Mouse (Mus musculus): ENCODE results near the gene Sspo. TPM values are rescaled to one million over a fixed set of nuclear protein-coding genes. Genes with fewer than 3 reads are reported as not detected.

Sspo gene
- total RNA-seq (2021): under 1 TPM; 0.56 to 0.74 TPM
- long read RNA-seq: 0 reads

DNA sequence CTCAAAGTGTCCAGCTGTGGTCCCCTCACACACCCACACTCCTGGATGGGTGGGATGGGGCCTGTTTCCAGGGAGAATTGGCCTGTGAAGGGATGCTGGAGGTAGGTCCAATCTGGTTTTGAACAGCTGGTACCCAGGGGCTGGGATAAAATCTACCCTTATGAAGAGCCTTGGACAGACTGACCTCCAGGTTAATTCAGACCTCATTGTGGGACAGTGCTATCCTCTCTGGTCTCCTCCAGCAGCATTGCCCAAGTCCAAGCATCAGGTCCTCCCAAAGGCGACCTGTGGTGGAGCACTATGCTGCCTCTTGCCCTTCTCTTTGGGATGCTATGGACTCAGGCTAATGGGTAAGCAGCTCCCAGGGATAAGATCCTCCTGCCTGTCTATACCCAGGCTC lies at the start of gene Sspo:
Gene Sspo (plus strand): TSS at position 301 of the 400 bp plus-strand sequence.
- DNase-seq (ENCODE audit: low spot score in 2 of 2): no peak

DNA sequence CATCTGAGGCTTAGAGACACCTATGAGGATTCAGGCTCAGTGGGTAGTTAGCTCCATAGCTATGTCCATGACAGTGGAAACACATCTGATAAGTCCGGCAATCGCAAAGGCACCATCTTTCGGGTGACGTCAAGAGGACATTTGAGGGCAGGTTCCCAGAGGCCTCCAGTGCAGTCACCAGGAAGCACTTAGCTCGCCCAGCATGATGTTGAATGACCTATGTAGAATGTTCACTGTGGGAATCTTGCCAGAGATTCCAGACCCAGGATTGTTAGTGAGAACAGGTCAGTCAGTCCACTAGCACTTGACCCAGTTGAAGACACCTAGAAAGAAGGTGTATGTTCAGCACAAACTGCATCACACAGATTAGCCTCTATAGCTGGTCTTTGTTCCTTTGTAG lies 48.1 kb upstream of the Sspo start:
- DNase-seq (ENCODE audit: low spot score in 2 of 2): no peak

DNA sequence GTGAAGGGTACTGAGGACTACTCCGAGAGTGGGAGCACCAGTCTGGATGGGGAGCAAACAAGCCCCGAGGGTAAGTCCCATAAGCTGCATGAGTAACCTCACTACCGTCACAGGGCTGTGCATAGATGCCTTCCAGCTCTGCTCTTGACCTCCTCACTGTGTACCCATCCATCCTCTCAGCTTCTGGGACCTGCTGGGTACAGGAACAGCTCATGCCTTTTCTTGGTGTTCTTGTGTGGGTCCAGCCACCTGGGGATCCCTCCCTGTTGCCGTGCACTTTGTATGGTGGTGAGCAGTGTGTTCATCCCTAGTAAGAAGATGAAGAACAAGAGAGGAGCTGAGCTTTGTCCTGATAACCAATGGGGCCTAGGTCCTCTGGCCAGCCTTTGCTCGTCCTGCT lies 44.0 kb upstream of the Sspo start:
- no peak for DNase-seq (ENCODE audit: low spot score in 2 of 2)

DNA sequence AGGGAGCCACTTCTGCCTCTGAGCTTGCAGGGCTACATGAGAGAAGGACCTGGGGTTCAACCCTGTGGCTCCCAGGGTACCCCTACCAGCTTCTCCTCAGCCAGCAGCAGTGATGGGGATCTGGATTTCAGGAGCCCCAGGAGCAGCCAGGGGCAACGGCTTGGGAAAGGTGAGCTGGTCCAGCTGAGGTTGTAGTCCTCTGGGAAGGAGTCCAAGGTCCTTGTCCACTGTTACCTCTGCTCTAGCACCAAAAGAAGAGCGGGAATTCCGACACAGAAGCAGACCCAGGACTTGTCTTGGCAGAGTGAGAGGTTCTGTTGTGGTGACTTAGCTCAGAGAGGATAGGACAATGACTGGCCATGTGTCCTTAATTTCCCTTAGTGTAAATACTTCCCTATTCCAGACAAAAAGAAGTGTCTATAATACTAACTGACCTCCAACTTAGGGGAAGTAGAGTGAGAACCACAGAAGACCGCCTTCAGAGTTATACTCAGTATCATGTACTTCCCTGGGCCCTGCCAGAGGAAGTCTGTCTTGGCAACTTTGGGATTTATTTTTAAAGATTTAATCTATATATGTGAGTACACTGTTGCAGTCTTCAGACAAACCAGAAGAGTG lies 38.2 kb upstream of the Sspo start:
- no peak for DNase-seq (ENCODE audit: low spot score in 2 of 2)

DNA sequence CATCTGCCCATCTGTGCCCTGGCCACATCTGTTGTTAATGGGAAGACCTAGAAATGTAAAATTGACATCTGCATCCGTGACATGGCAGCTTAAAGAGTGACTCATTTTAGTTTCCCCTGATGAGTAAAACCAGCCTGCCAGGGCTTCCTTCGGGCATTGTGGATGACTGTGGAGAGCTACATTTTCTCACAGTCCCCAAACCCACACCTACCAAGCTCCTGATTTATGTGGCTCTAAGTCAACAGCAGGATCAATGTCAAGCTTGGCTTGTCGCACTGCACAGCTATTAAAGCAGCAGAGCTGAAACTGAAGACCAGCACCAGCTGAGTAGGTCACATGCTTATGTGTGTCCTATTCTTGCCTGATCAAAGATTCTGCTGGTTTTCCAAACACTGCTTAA lies 37.5 kb upstream of the Sspo start:
- no peak for DNase-seq (ENCODE audit: low spot score in 2 of 2)

DNA sequence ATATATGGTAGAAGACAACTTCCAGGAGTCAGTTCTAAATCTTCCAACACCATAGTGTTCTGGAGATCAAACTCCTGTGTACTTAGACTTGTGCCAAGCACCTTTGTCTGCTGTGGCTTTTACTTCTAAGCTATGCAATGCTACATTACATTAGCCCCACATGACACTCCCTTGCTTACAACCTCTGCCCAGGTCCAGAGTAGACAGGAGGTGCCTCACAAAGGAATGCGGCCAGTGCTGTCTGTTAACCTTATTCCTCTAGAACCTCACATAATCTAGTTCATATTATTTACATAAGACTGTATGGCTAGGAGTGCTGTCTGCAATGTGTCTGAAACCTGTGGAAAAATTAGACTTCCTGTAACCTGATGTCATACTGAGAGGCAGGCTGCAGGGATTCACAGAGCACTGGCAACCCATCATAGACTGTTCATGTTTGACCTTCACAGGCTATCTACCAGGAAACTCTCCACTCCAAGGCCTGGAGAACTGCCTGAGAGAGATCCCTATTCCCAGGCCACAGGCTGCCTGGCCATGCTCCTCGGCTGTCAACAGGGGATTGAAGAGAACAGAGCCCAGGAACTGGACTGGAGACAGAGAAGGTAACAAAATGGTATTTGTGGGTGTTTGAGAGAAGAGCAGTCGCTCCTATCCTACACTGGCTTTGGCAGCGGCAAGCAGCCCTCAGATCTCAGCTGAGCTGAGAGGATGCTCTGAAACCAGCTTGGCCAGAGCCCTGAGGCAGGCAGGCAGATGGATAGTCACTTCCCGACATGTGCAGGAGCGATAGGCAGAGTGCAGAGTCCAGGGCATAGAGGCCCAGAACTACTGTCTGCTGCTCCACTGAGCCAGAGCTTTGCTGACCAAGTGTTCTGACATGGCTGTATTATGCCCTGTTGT lies 36.6 kb upstream of the Sspo start:
- no peak for DNase-seq (ENCODE audit: low spot score in 2 of 2)

DNA sequence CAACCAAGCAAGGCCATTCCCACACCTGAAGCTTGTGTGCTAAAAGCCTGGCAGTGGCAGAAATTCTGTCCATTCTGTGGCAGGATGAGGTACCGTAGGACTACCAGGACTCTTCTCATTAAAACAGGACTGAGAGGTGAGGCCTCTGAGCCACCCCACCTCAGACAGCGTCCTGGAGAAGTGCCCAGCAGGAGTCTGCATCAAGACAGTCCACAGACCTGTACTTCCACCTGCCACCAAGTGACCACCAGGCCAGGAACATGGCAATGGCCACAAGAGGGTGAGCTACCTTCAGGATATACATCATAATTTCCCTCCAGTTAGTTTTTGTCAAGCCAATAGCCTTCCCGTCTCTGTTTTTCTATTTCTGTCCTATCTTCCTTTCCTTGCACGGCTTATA lies 35.9 kb upstream of the Sspo start:
- DNase-seq (ENCODE audit: low spot score in 2 of 2): no peak

DNA sequence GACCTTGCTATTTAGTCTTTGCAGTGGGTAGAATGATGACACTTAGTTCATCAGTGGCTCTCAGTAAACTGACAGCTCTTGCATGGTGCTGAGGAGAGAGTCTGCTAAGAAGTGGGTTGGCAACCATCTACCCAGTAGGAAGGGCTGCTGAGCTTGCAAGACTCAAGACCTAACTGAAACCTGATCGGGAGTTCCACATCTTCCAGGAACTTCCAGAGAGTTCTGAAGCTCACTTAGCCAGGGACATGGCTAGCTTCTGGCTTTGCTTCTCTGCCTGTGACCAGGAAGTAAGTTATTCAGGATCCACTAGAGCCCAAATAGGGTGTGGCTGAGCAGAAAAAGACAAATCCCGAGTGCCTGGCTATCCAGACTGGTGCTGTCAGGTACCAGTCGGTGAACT lies 35.4 kb upstream of the Sspo start:
- DNase-seq (ENCODE audit: low spot score in 2 of 2): no peak

DNA sequence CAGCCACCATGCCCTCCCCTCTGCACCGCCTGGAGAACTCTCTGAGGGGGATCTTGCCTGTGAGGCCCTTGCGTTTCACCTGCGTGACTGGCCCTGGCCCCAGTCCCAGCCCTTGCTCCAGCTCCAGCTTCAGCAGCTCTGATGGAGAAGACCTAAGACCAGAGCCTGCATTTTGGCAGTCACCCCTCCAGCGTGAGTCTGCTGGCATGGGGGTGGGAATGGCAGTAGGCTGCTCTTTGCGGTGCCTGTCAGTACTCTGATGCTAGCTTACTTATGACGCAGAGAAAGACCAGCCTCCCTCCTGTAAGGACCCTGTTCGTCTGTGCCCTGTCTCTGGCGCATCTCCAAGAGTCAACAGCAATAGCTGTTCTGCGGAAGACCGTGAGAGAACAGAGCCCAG lies 34.9 kb upstream of the Sspo start:
- no peak for DNase-seq (ENCODE audit: low spot score in 2 of 2)

DNA sequence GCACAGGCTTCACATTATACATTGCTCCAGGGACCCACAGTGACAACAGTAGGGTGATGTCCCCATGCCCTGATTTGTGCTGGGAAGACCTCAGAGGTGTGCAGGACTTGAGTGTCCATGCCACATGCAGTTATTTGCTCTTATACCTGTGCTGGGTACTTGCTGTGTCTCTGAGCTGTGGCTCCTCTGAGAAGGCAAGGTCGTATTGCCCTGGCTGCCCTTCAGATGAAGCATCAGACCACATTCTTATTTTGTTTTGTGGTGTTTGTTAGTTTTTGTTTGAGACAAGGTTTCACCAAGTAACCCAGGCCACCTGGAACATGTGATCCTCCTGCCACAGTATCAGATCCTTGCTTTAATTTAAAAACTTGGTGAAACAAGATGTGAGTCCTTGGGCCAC lies 33.1 kb upstream of the Sspo start:
- no peak for DNase-seq (ENCODE audit: low spot score in 2 of 2)

DNA sequence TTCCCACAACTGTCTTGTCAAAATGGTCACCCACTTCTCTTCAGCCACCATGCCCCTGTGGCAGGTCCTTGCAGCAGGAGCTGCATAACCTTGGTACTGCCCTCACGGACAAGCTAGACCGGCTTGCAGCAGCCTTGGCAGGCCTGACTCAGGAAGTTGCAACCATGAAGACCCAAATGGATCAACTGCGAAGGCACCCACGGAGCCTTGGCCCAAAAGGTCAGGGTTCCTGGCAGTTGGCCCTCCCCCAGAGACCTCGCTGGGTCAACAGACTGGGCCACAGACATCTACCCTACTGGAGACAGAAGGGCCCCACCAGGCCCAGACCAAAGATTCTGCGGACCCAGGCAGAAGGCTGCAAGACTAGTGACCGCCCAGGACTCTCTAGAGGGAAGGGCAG lies 32.4 kb upstream of the Sspo start:
- no peak for DNase-seq (ENCODE audit: low spot score in 2 of 2)

DNA sequence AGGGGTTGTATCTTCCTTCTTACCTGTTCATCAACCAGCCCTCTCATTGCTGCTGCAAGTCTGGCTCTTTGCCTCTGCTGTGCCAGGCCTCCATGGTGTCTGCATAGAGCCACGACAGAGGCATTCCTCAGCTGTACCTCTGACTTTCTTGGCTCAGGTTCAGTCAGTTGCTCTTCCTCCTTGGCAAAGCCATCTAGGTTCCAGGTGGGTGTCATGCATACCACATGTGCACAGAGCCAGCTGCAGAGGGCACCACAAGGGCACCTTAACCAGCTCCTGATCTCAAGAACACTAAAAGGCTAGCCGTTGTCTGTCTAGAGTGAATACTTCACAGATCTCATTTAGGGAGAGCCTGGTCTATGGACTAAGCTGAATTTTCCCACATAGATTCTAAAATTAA lies 31.5 kb upstream of the Sspo start:
- DNase-seq (ENCODE audit: low spot score in 2 of 2): no peak

DNA sequence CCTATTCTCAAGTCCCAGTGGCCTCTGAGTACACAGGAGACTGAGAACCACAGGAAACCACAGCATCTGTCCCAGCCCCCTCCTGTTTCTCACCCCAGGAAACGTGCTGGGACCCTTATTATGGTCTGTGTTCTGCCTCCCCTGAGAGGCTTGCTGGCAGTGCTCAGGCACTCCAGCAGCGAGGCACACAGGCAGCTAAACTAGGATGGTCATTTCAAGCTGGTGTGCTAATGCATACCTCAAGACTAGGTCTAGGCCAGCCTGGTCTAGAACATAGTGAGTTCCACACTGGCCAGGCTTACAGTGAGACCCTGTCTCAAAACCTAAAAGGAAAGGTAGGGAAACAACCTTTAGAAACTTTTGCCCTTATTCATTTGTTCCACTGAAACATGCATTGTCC lies 27.4 kb upstream of the Sspo start:
- no peak for DNase-seq (ENCODE audit: low spot score in 2 of 2)

DNA sequence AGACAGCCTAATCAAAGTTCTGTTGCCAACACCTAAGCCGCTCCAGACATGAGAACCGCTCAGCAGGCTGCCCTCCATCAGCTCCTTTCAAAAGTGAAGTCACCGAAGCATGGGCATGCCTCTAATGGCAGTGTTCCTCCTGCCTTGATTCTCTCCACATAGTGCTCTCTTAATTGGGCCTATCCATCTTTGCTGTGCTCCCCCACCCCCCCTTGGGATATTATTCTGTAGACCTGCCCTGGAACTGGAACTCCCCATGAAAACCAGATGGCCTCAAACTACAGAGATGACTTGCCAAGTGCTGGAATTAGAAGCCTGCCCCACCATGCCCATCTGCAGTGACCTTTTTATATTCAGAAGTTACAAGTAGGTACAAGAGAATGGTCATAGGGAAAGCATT lies 24.7 kb upstream of the Sspo start:
- DNase-seq (ENCODE audit: low spot score in 2 of 2): no peak

DNA sequence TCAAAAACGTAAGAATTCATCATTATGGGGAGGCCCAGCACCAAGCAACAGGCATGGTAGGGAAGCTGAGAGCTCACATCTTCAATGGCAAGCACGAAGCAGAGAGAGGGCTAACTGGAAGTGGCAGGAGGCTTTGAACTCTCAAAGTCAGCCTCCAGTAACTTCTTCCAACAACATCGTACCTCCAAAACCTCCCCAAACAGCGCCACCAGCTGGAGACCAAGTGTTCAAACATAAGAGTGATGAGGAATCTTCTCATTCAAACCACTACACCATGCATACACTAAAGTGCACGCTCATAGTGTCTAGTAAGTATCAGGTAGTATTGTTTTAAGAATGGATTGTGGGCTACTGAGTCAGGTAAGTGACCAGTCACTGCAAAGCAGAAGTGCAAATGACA lies 24.0 kb upstream of the Sspo start:
- DNase-seq (ENCODE audit: low spot score in 2 of 2): no peak

DNA sequence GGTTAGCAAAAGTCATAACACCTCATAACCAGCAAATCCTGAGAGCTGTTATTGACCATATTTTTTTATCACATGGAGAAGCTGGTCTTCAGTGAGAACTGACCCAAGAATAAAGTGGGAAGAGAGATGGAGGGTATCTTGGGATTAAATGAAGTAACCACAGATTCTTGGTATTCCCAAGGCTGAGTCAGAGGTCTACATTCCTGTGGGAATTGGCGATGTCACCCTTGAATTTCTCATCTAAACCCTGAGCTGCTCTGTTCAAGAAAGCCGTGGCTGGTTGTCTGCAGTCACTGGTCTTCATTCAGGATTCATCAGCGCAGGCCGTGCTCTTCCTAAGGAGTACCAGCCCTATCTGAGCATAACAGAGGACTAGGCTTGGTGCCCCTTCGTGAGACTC lies 21.1 kb upstream of the Sspo start:
- DNase-seq (ENCODE audit: low spot score in 2 of 2): no peak

DNA sequence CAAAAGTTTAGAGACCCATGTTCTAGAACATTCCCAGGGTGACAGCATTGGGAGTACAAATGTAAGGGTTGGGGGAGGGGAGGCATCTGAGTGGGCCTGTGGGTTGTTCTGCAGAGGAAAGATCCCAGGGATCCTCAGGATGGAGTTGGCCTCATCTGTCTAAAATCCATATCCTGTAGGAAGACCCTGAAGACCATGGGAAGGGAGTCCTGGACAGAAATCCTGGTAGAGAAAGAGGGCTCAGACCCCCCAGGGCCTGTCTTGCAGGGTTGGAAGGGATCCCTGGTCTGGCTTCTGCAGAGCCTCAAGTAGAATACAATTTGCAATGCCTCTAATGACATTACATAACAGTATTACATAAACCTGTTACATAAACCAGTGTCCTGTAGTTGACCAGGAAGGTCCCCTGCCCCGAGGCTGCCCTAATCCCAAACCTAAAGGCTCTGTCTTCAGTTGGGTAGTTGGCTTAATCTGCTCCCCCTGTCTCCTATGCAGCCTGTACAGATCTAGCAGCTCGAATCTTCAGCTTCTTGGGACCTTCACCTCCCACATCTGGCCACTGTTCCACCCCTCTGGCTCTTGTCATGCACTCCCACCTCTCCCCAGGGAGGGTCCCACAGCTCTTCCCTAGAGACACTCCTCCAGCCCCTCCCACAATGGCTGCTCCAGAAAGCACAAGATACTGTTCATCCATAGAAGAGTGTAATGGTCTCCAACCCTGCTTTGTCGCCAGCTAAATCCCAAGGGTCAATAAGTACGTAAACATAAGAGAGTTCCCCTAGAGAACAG lies 19.1 kb upstream of the Sspo start:
- no peak for DNase-seq (ENCODE audit: low spot score in 2 of 2)

DNA sequence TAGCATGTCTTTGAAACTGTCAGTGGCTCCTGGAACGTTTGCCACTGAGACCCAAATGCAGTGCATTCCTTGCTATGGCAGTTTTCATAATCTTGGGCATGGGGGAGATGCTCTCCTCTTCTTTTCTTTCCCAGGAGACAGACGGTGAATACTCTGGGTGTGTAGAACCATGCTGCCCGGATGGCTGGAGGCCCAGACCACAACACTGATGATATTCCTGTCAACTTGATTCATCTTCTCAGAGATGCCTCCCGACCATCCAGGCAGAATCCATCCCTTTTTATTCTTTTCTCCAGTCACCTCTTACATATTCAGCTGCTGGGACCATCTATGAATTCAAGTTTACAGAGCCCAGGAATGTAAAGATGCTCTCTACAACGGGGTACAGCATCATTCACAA lies 17.3 kb upstream of the Sspo start:
- no peak for DNase-seq (ENCODE audit: low spot score in 2 of 2)

DNA sequence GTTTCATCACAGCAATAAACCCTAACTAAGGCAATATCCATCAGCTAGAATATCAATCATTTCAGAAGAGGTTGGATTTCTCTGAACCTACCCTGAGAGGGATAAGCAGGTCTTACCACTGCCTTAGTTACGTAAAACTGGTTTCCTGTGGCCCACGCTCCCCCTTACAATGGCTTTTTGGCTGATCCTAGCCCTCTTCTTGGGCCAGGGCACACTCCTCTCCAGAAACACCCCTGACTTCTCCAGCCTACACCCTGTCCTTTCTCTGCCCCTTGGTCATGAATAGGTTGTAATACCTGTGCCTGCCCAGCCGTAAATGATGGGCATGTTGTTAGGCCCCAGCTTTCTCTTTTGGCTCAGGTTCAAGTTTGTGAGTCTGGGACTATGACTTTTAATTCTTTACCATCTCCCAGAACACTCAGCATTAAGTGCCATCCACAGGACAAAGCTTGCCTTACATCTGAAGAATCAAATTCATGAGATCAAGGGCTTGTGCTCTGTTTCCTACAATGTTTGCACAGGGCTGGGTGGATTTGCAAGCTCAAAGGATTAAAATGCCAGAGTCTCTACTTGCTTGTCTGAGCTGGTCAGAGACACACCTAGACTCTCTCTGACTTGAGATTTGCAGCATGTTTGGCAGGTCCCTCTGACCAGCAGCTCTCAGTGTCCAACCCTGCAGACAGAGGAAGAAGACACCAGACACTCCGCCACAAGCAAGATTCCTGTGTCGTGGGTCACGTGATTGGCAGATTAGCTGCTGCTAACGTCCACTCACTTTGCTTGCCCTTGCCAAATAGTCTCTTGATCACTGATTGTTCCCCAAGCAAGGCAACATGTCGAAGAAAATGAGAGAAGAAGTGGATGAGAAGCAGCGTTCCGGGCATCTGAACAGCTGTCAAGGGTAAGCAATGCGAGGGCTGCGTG lies 14.9 kb upstream of the Sspo start:
- no peak for DNase-seq (ENCODE audit: low spot score in 2 of 2)

DNA sequence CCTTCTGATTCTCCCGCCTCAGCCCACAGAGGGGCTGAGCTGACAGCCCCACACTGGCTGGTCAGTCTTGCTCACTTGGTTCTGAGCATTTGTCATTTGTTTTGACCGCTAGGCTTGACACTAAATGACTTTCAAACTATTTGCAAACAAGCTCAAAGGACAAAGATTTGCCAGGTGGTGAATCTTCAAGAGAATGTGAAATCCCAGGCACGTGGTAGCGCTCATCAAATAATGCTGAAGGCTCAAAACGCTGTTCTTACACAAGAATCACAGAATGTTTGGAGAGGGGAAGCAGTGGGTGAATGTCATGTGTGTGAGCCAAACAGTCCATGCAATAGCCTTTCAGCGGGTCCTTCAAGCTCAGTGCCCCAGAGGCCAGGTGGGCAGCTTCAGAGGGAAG lies 13.4 kb upstream of the Sspo start:
- DNase-seq (ENCODE audit: low spot score in 2 of 2): no peak

DNA sequence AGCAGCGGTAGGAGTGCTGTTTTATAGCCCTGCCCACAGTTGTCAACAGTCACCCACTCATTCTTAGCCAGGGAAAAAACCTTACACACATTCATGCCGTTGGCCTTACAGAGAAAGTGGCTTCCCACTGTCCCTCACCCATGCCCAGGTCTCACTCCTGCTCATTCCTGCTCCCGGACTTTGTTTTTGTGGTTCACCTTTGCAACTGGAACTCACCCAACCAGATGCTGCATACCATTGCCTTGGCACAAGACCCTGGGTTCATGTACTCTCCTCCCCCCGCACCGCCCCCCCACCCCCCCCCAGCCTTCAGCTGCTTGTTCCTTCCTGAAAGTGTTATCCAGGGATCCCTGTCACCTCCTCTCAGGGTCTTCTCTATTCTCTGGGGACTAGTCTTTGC lies 12.9 kb upstream of the Sspo start:
- no peak for DNase-seq (ENCODE audit: low spot score in 2 of 2)

Measured in layer of hippocampus, adult 18-20 months (tissue).